Comparison of ENCODE assay signal across 9 mouse cellular contexts in genomic region chr8:94994510-94994909, GRCm38 (mm10). TPM values are rescaled to one million over a fixed set of nuclear protein-coding genes. Genes with fewer than 3 reads are reported as not detected.
DNase-seq lines count a peak whose midpoint lies in the region; ATAC-seq and TF ChIP-seq lines count a peak whose summit lies in the region.
"Had no signal": no experiment of that assay in that cellular context is flagged by ENCODE, and none has a peak within 500 bp of the region (broad histone marks: within the 10 kb centered on the region; RNA-seq: fewer than 3 reads in every experiment).

No protein-coding gene starts in this region.

- peaks cover 64% of the 10 kb centered on the region for H3K4me1 ChIP-seq in heart, embryonic 10.5 days
- H3K4me1 ChIP-seq in cortical plate, adult 2 months (ENCODE audit: control insufficient read depth, insufficient read depth, low read length) = peaks cover 5% of the 10 kb centered on the region; the same call in 1 of the 2 replicates
- H3K4me1 ChIP-seq in forebrain, postnatal 0 days (ENCODE audit: insufficient read depth) = peaks cover 63% of the 10 kb centered on the region
- H3K4me1 ChIP-seq in midbrain, embryonic 10.5 days = peaks cover 92% of the 10 kb centered on the region

- DNase-seq in heart, embryonic 10.5 days (ENCODE audit: low spot score) = no peak
- DNase-seq in heart, postnatal 25 days (ENCODE audit: low spot score) = no peak
- DNase-seq in forebrain, postnatal 0 days = no peak
- no peak for DNase-seq in midbrain, embryonic 10.5 days (ENCODE audit: low spot score)
- DNase-seq in cerebellum, adult 11-12 months = no peak
- DNase-seq in urinary bladder, adult 18-20 months (ENCODE audit: low spot score in 2 of 2) = no peak
- no peak for DNase-seq in lung, postnatal 10 days

- 0 out of 2 replicates have a peak overlapping the region, but pooled peaks have one; percentile 3 for H3K4me3 ChIP-seq in heart, embryonic 10.5 days
- no peak overlapping the region for H3K4me3 ChIP-seq in cortical plate, adult 2 months (ENCODE audit: insufficient read depth, low read length)
- peak overlapping the region; percentile 41 for H3K4me3 ChIP-seq in forebrain, postnatal 0 days (ENCODE audit: low read depth, low read length)
- peak overlapping the region; percentile 79 for H3K4me3 ChIP-seq in midbrain, embryonic 10.5 days

- H3K36me3 ChIP-seq in heart, embryonic 10.5 days = no peaks in the 10 kb centered on the region
- H3K36me3 ChIP-seq in forebrain, postnatal 0 days (ENCODE audit: insufficient read depth) = no peaks in the 10 kb centered on the region; the same call in 1 of the 2 replicates
- peaks cover 21% of the 10 kb centered on the region for H3K36me3 ChIP-seq in midbrain, embryonic 10.5 days

- no peaks in the 10 kb centered on the region for H3K9me3 ChIP-seq in heart, embryonic 10.5 days
- no peaks in the 10 kb centered on the region for H3K9me3 ChIP-seq in forebrain, postnatal 0 days (ENCODE audit: low read length)
- H3K9me3 ChIP-seq in midbrain, embryonic 10.5 days (replicated peaks) = no peaks in the 10 kb centered on the region

- intact Hi-C loops in heart, postnatal 25 days (cut with DNase I) = no loop called here

- peak overlapping the region; percentile 69 for H3K9ac ChIP-seq in forebrain, postnatal 0 days

- TF ChIP-seq CTCF in cortical plate, adult 2 months (IDR thresholded peaks at IDR 0.05; ENCODE audit: extremely low read depth, insufficient read depth, low read length) = no peak
- no peak for TF ChIP-seq CTCF in forebrain, postnatal 0 days (IDR thresholded peaks at IDR 0.05; ENCODE audit: low read depth)

- H3K27ac ChIP-seq in heart, embryonic 10.5 days = no peak overlapping the region
- peak overlapping the region; percentile 45; the same call in 1 of the 2 replicates for H3K27ac ChIP-seq in cortical plate, adult 2 months (ENCODE audit: insufficient read depth, low read length)
- peak overlapping the region; percentile 96 for H3K27ac ChIP-seq in forebrain, postnatal 0 days (ENCODE audit: low read depth, low read length)
- H3K27ac ChIP-seq in midbrain, embryonic 10.5 days (replicated peaks) = peak overlapping the region; percentile 98

- peak overlapping the region; percentile 71 for H3K4me2 ChIP-seq in forebrain, postnatal 0 days (ENCODE audit: low read depth)

- peaks cover 42% of the 10 kb centered on the region for H3K27me3 ChIP-seq in heart, embryonic 10.5 days (ENCODE audit: insufficient read depth, poor library complexity, severe bottlenecking)
- H3K27me3 ChIP-seq in forebrain, postnatal 0 days (ENCODE audit: insufficient read depth, low read length) = no peaks in the 10 kb centered on the region
- no peaks in the 10 kb centered on the region for H3K27me3 ChIP-seq in midbrain, embryonic 10.5 days (ENCODE audit: low read depth, poor library complexity, severe bottlenecking)

- 46% methylated on average over 1 of the region's 1 CpGs for WGBS in heart, embryonic 10.5 days
- WGBS in forebrain, postnatal 0 days = 4% methylated on average over 1 of the region's 1 CpGs
- WGBS in midbrain, embryonic 10.5 days = 17% methylated on average over 1 of the region's 1 CpGs

- peak; percentile 14; the same call in 1 of the 2 replicates for ATAC-seq in forebrain, postnatal 0 days

- no peak for TF ChIP-seq POLR2A in cortical plate, adult 2 months (IDR thresholded peaks at IDR 0.05; ENCODE audit: extremely low read depth, insufficient read depth, low read length)

RNA-seq across cellular contexts. Expression of gene Adgrg1, which starts 20.0 kb away (rescaled TPM):
- 9.0 and 16.6 TPM in 2 replicates for polyA plus RNA-seq in heart, embryonic 10.5 days (2016; fragmentation: Nextera tagmentation; extraction: Ambion mirVana)
- 10 to 100 TPM; 38.6 to 48.7 TPM for total RNA-seq in heart, postnatal 25 days (2021)
- 63.4 and 63.8 TPM in 2 replicates for polyA plus RNA-seq in cortical plate, adult 2 months (2012; rRNA removed)
- total RNA-seq in forebrain, postnatal 0 days (2014; rRNA removed) = 107 and 188 TPM in 2 replicates
- polyA plus RNA-seq in forebrain, postnatal 0 days (2015; fragmentation: Nextera tagmentation; extraction: Ambion mirVana) = 79.8 and 101 TPM in 2 replicates
- 116 and 163 TPM in 2 replicates for polyA plus RNA-seq in midbrain, embryonic 10.5 days (2016; fragmentation: Nextera tagmentation; extraction: Ambion mirVana)

RNA-seq across cellular contexts. Expression of gene Adgrg3, which starts 23.0 kb away (rescaled TPM):
- polyA plus RNA-seq in heart, embryonic 10.5 days (2016; fragmentation: Nextera tagmentation; extraction: Ambion mirVana) = 3.0 and 3.9 TPM in 2 replicates
- total RNA-seq in heart, postnatal 25 days (2021) = 1 to 10 TPM in 1 of 2 experiments, under 1 TPM in 1; 0.70 to 1.3 TPM
- polyA plus RNA-seq in cortical plate, adult 2 months (2012; rRNA removed) = 0.30 and 0.40 TPM in 2 replicates
- 0.67 and 1.2 TPM in 2 replicates for total RNA-seq in forebrain, postnatal 0 days (2014; rRNA removed)
- 0.47 and 0.69 TPM in 2 replicates for polyA plus RNA-seq in forebrain, postnatal 0 days (2015; fragmentation: Nextera tagmentation; extraction: Ambion mirVana)
- polyA plus RNA-seq in midbrain, embryonic 10.5 days (2016; fragmentation: Nextera tagmentation; extraction: Ambion mirVana) = 3.8 and 3.9 TPM in 2 replicates
- total RNA-seq: MEL had no signal
